Mouse (Mus musculus) erythroblast, embryonic 14.5 days (primary cell): ENCODE measurements around the gene Xpnpep3.

ENCODE experiments used
- GATA1 ChIP-seq: IDR thresholded peaks from 2 replicates; pipeline ENCODE4 v1.6.1; 2012; ENCODE audit warnings: low read length, inconsistent platforms, mixed read lengths
- TAL1 ChIP-seq: IDR thresholded peaks from 3 replicates; pipeline ENCODE4 v1.6.1; 2012; ENCODE audit warnings: low read length, inconsistent platforms, mixed read lengths

DNA sequence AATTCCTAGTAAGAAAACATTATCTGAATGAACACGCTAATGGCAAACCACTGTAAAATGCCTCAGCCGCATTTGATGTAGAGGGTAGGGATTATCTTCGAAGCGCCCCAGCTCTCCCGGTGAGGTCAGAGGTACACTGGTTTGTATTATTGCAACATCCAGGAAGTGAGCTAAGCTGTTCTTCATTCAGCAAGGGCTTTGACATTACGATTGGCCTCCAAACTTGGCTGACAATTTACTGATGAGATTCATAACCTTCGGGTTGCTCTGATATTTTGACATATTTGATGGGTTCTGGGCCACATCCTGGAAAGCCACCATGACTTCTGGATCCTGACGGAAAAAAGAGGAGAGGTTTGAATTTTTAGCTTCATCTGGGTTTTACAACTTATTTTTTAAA, 34.7 kb upstream of the Xpnpep3 start:
- TF ChIP-seq GATA1 = no peak
- TF ChIP-seq TAL1 = no peak
